Mouse (Mus musculus): ENCODE measurements around the gene Gpank1.

DNA sequence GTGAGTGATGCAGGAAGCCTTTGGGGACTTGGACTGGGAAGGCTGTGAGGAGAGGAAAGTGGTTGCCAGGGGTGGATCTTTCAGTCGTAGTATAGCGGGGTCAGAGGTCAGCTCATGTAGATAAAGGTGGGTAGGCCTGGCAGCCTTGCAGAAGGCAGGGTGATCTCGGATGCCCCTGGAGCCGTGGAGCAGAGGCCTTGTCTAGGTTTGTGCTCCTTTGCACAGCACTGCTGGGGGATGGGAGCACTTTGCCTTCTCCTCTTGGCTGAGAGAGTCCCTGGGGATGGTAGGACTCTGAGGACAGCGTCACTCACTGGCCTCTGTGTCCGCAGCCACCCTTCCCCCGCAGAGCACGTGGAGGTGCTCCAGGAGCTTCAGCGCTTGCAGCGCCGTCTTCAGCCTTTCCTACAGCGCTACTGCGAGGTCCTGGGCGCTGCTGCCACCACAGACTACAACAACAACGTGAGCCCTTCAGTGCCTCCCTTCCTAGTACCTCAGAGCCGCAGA is 19.3 kb downstream of the Gpank1 start:
- TF ChIP-seq CTCF (IDR thresholded peaks at IDR 0.05; ENCODE audit: low read depth, low read length), result no peak
- TF ChIP-seq TAL1 (conservative IDR thresholded peaks at IDR 0.05; ENCODE audit: low read depth, low read length), result no peak
- TF ChIP-seq GATA1 (IDR thresholded peaks at IDR 0.05; ENCODE audit: borderline replicate concordance, low read length), result no peak
- TF ChIP-seq POLR2AphosphoS5 (IDR thresholded peaks at IDR 0.05; ENCODE audit: insufficient replicate concordance, low read depth, low read length), result no peak
- TF ChIP-seq GATA2 (IDR thresholded peaks at IDR 0.05; ENCODE audit: borderline replicate concordance, low read depth, low read length), result no peak

All from G1E (cell line).